Mouse (Mus musculus) forebrain, embryonic 10.5 days (tissue): ENCODE data around the gene Aldh1l1. TPM values are rescaled to one million over a fixed set of nuclear protein-coding genes. Genes with fewer than 3 reads are reported as not detected.

Experiments used
- DNase-seq: peaks from one replicate; pipeline ENCODE4 v3.0.0-alpha.2; 2017; ENCODE audit warnings: low spot score; ENCODE audit errors: extremely low spot score
- H3K27ac ChIP-seq: fragments of 300-500 bp; sonication (generic); 2 replicates; pipeline ENCODE4 v1.5.1; 2016; ENCODE audit warnings: mild to moderate bottlenecking
- H3K27me3 ChIP-seq: fragments of 300-500 bp; sonication (generic); 2 replicates; pipeline ENCODE4 v1.6.1; 2016; ENCODE audit warnings: mild to moderate bottlenecking; ENCODE audit not compliant: poor library complexity, severe bottlenecking
- H3K36me3 ChIP-seq: fragments of 300-500 bp; sonication (generic); replicated peaks from 2 replicates; pipeline ENCODE4 v1.6.1; 2016; ENCODE audit warnings: mild to moderate bottlenecking, moderate library complexity
- H3K4me1 ChIP-seq: fragments of 300-500 bp; sonication (generic); 2 replicates; pipeline ENCODE4 v1.6.1; 2016
- H3K4me3 ChIP-seq: fragments of 300-500 bp; sonication (generic); 2 replicates; pipeline ENCODE4 v1.5.1; 2016; ENCODE audit warnings: mild to moderate bottlenecking, moderate library complexity
- H3K9me3 ChIP-seq: fragments of 300-500 bp; sonication (generic); 2 replicates; pipeline ENCODE4 v1.6.1; 2016; ENCODE audit warnings: mild to moderate bottlenecking, moderate library complexity
- WGBS: fragments of 180-500 bp; shearing (Covaris S2); methylation state at CpG from one replicate; pipeline ENCODE4 v1.1.7; 2016; 5-methylcytosine and 5-hydroxymethylcytosine counted together
- polyA plus RNA-seq: library from polyadenylated mRNA; unstranded; fragments of >200 nt; fragmentation: Nextera tagmentation; extraction: Ambion mirVana; gene quantifications from 2 replicates; pipeline ENCODE4 v1.2.1, GENCODE M21; 2016

Aldh1l1 gene
- polyA plus RNA-seq, 1 experiment from 2014 or later: 1.7 TPM

DNA sequence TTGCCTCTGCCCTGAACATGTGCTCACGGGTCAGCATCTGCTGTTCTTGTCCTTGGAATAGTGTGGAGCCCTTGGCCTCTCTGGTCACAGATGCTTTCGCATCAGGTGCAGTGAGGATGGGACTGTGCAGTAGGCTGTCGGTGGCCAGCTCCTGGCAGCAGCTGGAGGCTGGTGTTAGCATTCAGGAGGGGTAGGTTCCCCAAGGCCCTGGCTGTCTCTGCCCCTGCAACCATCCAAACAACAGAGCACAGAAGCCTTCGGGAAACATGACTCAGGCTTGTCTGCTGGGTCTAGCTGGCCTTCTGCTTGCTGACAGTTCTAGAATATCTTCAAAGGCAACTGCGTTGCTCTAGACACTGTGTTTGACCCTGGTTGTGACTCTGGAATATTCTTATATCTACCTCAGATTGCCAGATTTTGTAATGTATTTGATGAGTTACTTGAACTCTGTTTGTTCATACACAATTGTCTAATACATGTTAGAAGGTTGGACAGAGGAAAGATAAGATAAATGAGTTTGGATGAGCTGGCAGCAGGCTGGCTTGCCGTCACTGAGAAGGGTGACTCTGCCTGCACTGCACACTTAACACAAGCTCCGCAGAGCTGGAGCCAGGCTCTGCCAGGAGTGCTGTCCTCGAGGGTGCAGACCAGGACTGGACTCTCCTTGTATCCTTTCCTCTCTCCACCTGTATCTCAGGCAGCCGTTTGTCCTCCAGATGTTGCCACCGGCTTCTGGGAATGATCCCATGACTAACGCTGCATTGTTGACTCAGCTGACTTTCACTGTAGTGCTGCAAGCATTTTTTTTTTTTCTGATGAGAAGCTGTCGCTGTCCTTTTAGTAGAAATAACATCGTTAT, 79.4 kb downstream of the Aldh1l1 start:
- Histone ChIP-seq H3K27me3 (peaks cover 5% of the 10 kb centered on the region), H3K27ac (peak overlapping the region; percentile 41; the same call in 1 of the 2 replicates), H3K36me3 (no peaks in the 10 kb centered on the region), H3K4me3 (no peak overlapping the region), H3K9me3 (no peaks in the 10 kb centered on the region), H3K4me1 (peaks cover 15% of the 10 kb centered on the region)
- 78% methylated on average over 13 of the region's 13 CpGs for WGBS
- no peak for DNase-seq

GRCm38 (mm10) chr6:90567486-90567885, 81.3 kb downstream of the Aldh1l1 start:
- H3K4me1 ChIP-seq: no peaks in the 10 kb centered on the region; the same call in 1 of the 2 replicates
- WGBS: 89% methylated on average over 3 of the region's 3 CpGs
- no peaks in the 10 kb centered on the region for H3K9me3 ChIP-seq
- H3K27ac ChIP-seq: peak overlapping the region; percentile 8; the same call in 1 of the 2 replicates
- DNase-seq: no peak
- H3K4me3 ChIP-seq: no peak overlapping the region
- H3K36me3 ChIP-seq: no peaks in the 10 kb centered on the region
- H3K27me3 ChIP-seq: peaks cover 5% of the 10 kb centered on the region

- no peaks in the 10 kb centered on the region for H3K36me3 ChIP-seq
- no peak overlapping the region for H3K4me3 ChIP-seq
- peaks cover 4% of the 10 kb centered on the region; the same call in 1 of the 2 replicates for H3K27me3 ChIP-seq
- no peak overlapping the region for H3K27ac ChIP-seq
- H3K9me3 ChIP-seq: no peaks in the 10 kb centered on the region
- 82% methylated on average over 3 of the region's 3 CpGs for WGBS
- DNase-seq: no peak
- no peaks in the 10 kb centered on the region; the same call in 1 of the 2 replicates for H3K4me1 ChIP-seq
Observed at GRCm38 (mm10) chr6:90567928-90568327, 81.7 kb downstream of the Aldh1l1 start.

DNA sequence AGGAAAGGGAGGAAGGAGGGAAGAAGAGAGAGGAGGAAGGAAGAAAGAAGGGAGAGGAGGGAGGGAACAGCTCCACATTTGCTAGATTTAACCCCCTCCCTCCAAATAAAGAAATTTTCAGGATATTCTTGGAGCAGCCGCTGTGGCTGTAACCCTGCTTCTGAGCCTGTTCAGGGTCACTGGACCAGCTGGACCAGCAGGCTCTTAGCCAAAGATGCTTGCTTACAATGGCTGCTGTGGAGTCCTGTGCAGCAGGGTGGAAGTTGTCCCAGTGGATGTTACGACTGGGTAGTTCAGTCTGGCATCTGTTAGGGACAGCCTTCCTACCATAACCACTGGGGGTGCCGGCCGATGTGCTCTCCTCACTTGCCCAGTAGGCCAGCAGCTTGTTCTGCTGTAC, 82.5 kb downstream of the Aldh1l1 start:
- no peak for DNase-seq
- Histone ChIP-seq H3K36me3 (no peaks in the 10 kb centered on the region), H3K27ac (no peak overlapping the region), H3K4me1 (no peaks in the 10 kb centered on the region; the same call in 1 of the 2 replicates), H3K27me3 (no peaks in the 10 kb centered on the region), H3K9me3 (no peaks in the 10 kb centered on the region), H3K4me3 (no peak overlapping the region)
- 83% methylated on average over 4 of the region's 4 CpGs for WGBS

- Histone ChIP-seq H3K27ac (no peak overlapping the region), H3K4me1 (no peaks in the 10 kb centered on the region; the same call in 1 of the 2 replicates), H3K27me3 (no peaks in the 10 kb centered on the region), H3K9me3 (no peaks in the 10 kb centered on the region), H3K36me3 (no peaks in the 10 kb centered on the region), H3K4me3 (no peak overlapping the region)
- no peak for DNase-seq
- WGBS: 80% methylated on average over 12 of the region's 12 CpGs
Observed at GRCm38 (mm10) chr6:90569736-90570383, 83.6 kb downstream of the Aldh1l1 start.

GRCm38 (mm10) chr6:90570392-90570791, 84.2 kb downstream of the Aldh1l1 start:
- no peaks in the 10 kb centered on the region for H3K36me3 ChIP-seq
- H3K4me1 ChIP-seq: peaks cover 3% of the 10 kb centered on the region; the same call in 1 of the 2 replicates
- 92% methylated on average over 8 of the region's 8 CpGs for WGBS
- no peaks in the 10 kb centered on the region for H3K27me3 ChIP-seq
- H3K9me3 ChIP-seq: no peaks in the 10 kb centered on the region
- H3K4me3 ChIP-seq: no peak overlapping the region
- no peak overlapping the region for H3K27ac ChIP-seq
- no peak for DNase-seq

- no peak overlapping the region for H3K27ac ChIP-seq
- H3K9me3 ChIP-seq: no peaks in the 10 kb centered on the region
- DNase-seq: peak; percentile 78
- no peaks in the 10 kb centered on the region for H3K27me3 ChIP-seq
- 0 out of 2 replicates have a peak, but pooled peaks cover 6% of the 10 kb centered on the region for H3K4me1 ChIP-seq
- H3K36me3 ChIP-seq: no peaks in the 10 kb centered on the region
- H3K4me3 ChIP-seq: no peak overlapping the region
- 37% methylated on average over 3 of the region's 3 CpGs for WGBS
Observed at GRCm38 (mm10) chr6:90575261-90575715, 89.1 kb downstream of the Aldh1l1 start.

DNA sequence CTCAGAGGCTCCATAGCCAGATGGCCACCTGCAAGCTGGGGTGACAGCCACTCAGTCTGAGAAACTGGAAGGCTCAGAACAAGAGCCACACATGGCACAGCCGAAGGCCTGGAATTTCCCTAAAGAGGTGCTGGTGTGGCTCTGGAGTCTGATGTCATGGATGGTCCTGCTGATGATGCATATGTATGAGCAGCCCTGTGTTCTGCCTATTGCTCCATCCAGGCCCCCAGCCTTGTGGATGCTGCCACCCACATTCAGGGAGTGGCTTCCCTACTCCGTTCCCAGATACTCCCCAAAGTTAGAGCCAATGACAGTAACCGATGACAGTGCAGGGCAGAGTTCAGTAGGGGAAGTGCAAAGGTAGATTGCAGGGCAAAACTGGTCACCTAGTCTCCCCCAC, 91.9 kb downstream of the Aldh1l1 start:
- Histone ChIP-seq H3K36me3 (no peaks in the 10 kb centered on the region), H3K27ac (no peak overlapping the region), H3K9me3 (no peaks in the 10 kb centered on the region), H3K4me1 (0 out of 2 replicates have a peak, but pooled peaks cover 7% of the 10 kb centered on the region), H3K4me3 (no peak overlapping the region), H3K27me3 (no peaks in the 10 kb centered on the region)
- no peak for DNase-seq
- 77% methylated on average over 3 of the region's 3 CpGs for WGBS

- WGBS: 80% methylated on average over 2 of the region's 2 CpGs
- Histone ChIP-seq H3K27me3 (no peaks in the 10 kb centered on the region), H3K9me3 (no peaks in the 10 kb centered on the region), H3K4me3 (no peak overlapping the region), H3K27ac (no peak overlapping the region), H3K4me1 (0 out of 2 replicates have a peak, but pooled peaks cover 4% of the 10 kb centered on the region), H3K36me3 (no peaks in the 10 kb centered on the region)
- no peak for DNase-seq
Observed at GRCm38 (mm10) chr6:90582331-90582730, 96.1 kb downstream of the Aldh1l1 start.

GRCm38 (mm10) chr6:90588113-90588512, 101.9 kb downstream of the Aldh1l1 start:
- no peaks in the 10 kb centered on the region for H3K27me3 ChIP-seq
- no peaks in the 10 kb centered on the region for H3K4me1 ChIP-seq
- no peak overlapping the region for H3K4me3 ChIP-seq
- DNase-seq: no peak
- no peaks in the 10 kb centered on the region for H3K9me3 ChIP-seq
- H3K36me3 ChIP-seq: no peaks in the 10 kb centered on the region
- WGBS: 57% methylated on average over 5 of the region's 5 CpGs
- no peak overlapping the region for H3K27ac ChIP-seq

- H3K4me3 ChIP-seq: no peak overlapping the region
- H3K27me3 ChIP-seq: no peaks in the 10 kb centered on the region
- H3K9me3 ChIP-seq: 0 out of 2 replicates have a peak, but pooled peaks cover 2% of the 10 kb centered on the region
- no peak overlapping the region for H3K27ac ChIP-seq
- no peaks in the 10 kb centered on the region for H3K36me3 ChIP-seq
- no peak for DNase-seq
- WGBS: 83% methylated on average over 1 of the region's 1 CpGs
- H3K4me1 ChIP-seq: no peaks in the 10 kb centered on the region
Observed at GRCm38 (mm10) chr6:90590707-90591106, 104.5 kb downstream of the Aldh1l1 start.

DNA sequence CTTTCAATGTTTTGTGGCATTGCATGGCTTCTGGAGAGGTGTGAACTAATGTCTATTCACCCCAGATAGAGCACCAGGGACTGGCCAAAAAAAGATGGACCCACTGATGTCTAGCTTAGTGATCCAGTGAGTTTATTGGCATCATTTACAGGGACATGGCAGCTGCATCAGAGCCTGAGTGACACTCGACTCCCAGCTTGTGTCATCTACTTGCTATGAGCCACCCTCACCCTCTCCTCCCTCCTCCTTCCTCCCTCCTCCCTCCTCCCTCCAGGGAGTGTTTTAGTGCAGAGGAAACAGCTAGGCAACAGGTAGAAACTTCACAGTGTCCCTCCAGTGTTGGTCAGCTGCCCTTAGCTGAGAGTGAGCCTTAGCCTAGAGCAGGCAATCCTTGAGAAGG, 108.7 kb downstream of the Aldh1l1 start:
- H3K9me3 ChIP-seq: 0 out of 2 replicates have a peak, but pooled peaks cover 4% of the 10 kb centered on the region
- H3K36me3 ChIP-seq: no peaks in the 10 kb centered on the region
- H3K4me1 ChIP-seq: no peaks in the 10 kb centered on the region
- DNase-seq: no peak
- no peak overlapping the region for H3K4me3 ChIP-seq
- no peak overlapping the region for H3K27ac ChIP-seq
- 76% methylated on average over 1 of the region's 1 CpGs for WGBS
- H3K27me3 ChIP-seq: no peaks in the 10 kb centered on the region

- WGBS: 89% methylated on average over 4 of the region's 4 CpGs
Observed at GRCm38 (mm10) chr6:90597060-90597459, 110.8 kb downstream of the Aldh1l1 start.

More at GRCm38 (mm10) chr6:90597060-90597459, 110.8 kb downstream of the Aldh1l1 start:
- DNase-seq: no peak
- no peaks in the 10 kb centered on the region for H3K36me3 ChIP-seq
- 0 out of 2 replicates have a peak, but pooled peaks cover 4% of the 10 kb centered on the region for H3K9me3 ChIP-seq
- no peaks in the 10 kb centered on the region; the same call in 1 of the 2 replicates for H3K4me1 ChIP-seq
- H3K27ac ChIP-seq: no peak overlapping the region
- no peak overlapping the region for H3K4me3 ChIP-seq
- H3K27me3 ChIP-seq: 0 out of 2 replicates have a peak, but pooled peaks cover 5% of the 10 kb centered on the region
